Mouse (Mus musculus): ENCODE measurements around the gene Pgbd5.

- TF ChIP-seq POLR2A (IDR thresholded peaks at IDR 0.05; ENCODE audit: insufficient read length, low read depth) (no peak), TCF12 (IDR thresholded peaks at IDR 0.05; ENCODE audit: insufficient read depth, poor library complexity, severe bottlenecking) (no peak), POLR2AphosphoS2 (IDR thresholded peaks at IDR 0.05; ENCODE audit: insufficient read length, low read depth) (no peak), MYOG (IDR thresholded peaks at IDR 0.05; ENCODE audit: control insufficient read depth in 1 of 3, insufficient read depth in 1 of 3, insufficient read length in 2 of 3, low read depth in 2 of 3) (no peak), SRF (IDR thresholded peaks at IDR 0.05; ENCODE audit: control insufficient read depth, insufficient read length, low read depth) (no peak), TCF3 (IDR thresholded peaks at IDR 0.05; ENCODE audit: insufficient read length, low read depth) (no peak), USF1 (IDR thresholded peaks at IDR 0.05; ENCODE audit: low read depth) (no peak), E2F4 (IDR thresholded peaks at IDR 0.05; ENCODE audit: insufficient read depth) (no peak), MAX (IDR thresholded peaks at IDR 0.05; ENCODE audit: low read depth) (no peak), CEBPB (IDR thresholded peaks at IDR 0.05; ENCODE audit: insufficient read depth, poor library complexity, severe bottlenecking) (no peak)
Observed at GRCm38 (mm10) chr8:124345098-124345497, 94.4 kb downstream of the Pgbd5 start.

Data from myocyte (in vitro differentiated cells).